Mouse (Mus musculus) kidney, adult 8-10 months (tissue): ENCODE measurements around the gene Herpud2.
"Not testable (repeated sequence)": the region's sequence is repeated elsewhere in the genome, so short reads cannot be mapped to it uniquely, and the experiment has no call there.

Experiments
- DNase-seq, 2 experiments: peaks; one replicate each; pipeline ENCODE4 v3.0.0; 2022

The Herpud2 gene

GRCm38 (mm10) chr9:25143950-25144349, 7.7 kb downstream of the Herpud2 start:
- DNase-seq, result no peak

- DNase-seq, result no peak
These were observed 8.6 kb downstream of the Herpud2 start for GRCm38 (mm10) chr9:25142988-25143387.

- no peak for DNase-seq
These were observed 9.6 kb downstream of the Herpud2 start for GRCm38 (mm10) chr9:25142041-25142440.

- DNase-seq, result peak; percentile 30 to 62
These were observed 11.3 kb downstream of the Herpud2 start for GRCm38 (mm10) chr9:25140330-25140729.

- no peak for DNase-seq
These were observed 12.7 kb downstream of the Herpud2 start for GRCm38 (mm10) chr9:25138900-25139299.

- DNase-seq, result no peak
These were observed 18.7 kb downstream of the Herpud2 start for GRCm38 (mm10) chr9:25132920-25133319.

GRCm38 (mm10) chr9:25132253-25132652, 19.4 kb downstream of the Herpud2 start:
- no peak for DNase-seq

GRCm38 (mm10) chr9:25124048-25124447, 27.6 kb downstream of the Herpud2 start:
- no peak for DNase-seq

- not testable (repeated sequence) for DNase-seq
These were observed 28.0 kb downstream of the Herpud2 start for GRCm38 (mm10) chr9:25123590-25123989.

- DNase-seq, result peak; percentile 15 to 34
These were observed 47.0 kb downstream of the Herpud2 start for GRCm38 (mm10) chr9:25104638-25105037.

- no peak for DNase-seq
These were observed 48.7 kb downstream of the Herpud2 start for GRCm38 (mm10) chr9:25102881-25103280.

- DNase-seq, result no peak
These were observed 60.8 kb downstream of the Herpud2 start for GRCm38 (mm10) chr9:25090853-25091252.

- no peak for DNase-seq
These were observed 62.5 kb downstream of the Herpud2 start, which contains the start of gene Gm10181 for GRCm38 (mm10) chr9:25089122-25089521. TSS of gene Gm10181 (plus strand) at chr9:25089422.

- no peak for DNase-seq
These were observed 75.1 kb downstream of the Herpud2 start for GRCm38 (mm10) chr9:25076505-25076904.

- no peak for DNase-seq
These were observed 75.6 kb downstream of the Herpud2 start for GRCm38 (mm10) chr9:25075977-25076376.

GRCm38 (mm10) chr9:25072666-25073065, 79.0 kb downstream of the Herpud2 start:
- DNase-seq, result no peak

- DNase-seq, result no peak
These were observed 92.9 kb downstream of the Herpud2 start for GRCm38 (mm10) chr9:25058726-25059125.
